Mouse (Mus musculus) midbrain, embryonic 11.5 days (tissue): ENCODE results near the gene Grk5. TPM values are rescaled to one million over a fixed set of nuclear protein-coding genes. Genes with fewer than 3 reads are reported as not detected.

Experiments
- ATAC-seq: fragments of 200-750 bp; cut with Nextera tagmentation; 2 replicates; pipeline ENCODE4 v1.8.0; 2017; ENCODE audit warnings: moderate TSS enrichment, moderate library complexity; ENCODE audit not compliant: low FRiP score
- DNase-seq: peaks from one replicate; pipeline ENCODE4 v3.0.0; 2015; ENCODE audit warnings: low spot score; ENCODE audit errors: missing footprints
- H3K27ac ChIP-seq: fragments of 300-500 bp; sonication (generic); 2 replicates; pipeline ENCODE4 v1.5.1; 2014; ENCODE audit warnings: low read depth, low read length
- H3K27me3 ChIP-seq: fragments of 300-500 bp; sonication (generic); 2 replicates; pipeline ENCODE4 v1.6.1; 2014; ENCODE audit warnings: mild to moderate bottlenecking, low read length, moderate library complexity, mixed read lengths; ENCODE audit not compliant: control insufficient read depth, insufficient read depth
- H3K36me3 ChIP-seq: fragments of 300-500 bp; sonication (generic); 2 replicates; pipeline ENCODE4 v1.6.1; 2014; ENCODE audit warnings: mild to moderate bottlenecking, low read length, moderate library complexity, mixed read lengths; ENCODE audit not compliant: control insufficient read depth, insufficient read depth
- H3K4me1 ChIP-seq: fragments of 300-500 bp; sonication (generic); 2 replicates; pipeline ENCODE4 v1.6.1; 2014; ENCODE audit warnings: low read length; ENCODE audit not compliant: control insufficient read depth, insufficient read depth
- H3K4me2 ChIP-seq: fragments of 300-500 bp; sonication (generic); 2 replicates; pipeline ENCODE4 v1.6.1; 2014; ENCODE audit warnings: mild to moderate bottlenecking, moderate library complexity
- H3K4me3 ChIP-seq: fragments of 300-500 bp; sonication (generic); 2 replicates; pipeline ENCODE4 v1.5.1; 2014; ENCODE audit warnings: low read depth, low read length
- H3K9ac ChIP-seq: fragments of 300-500 bp; sonication (generic); 2 replicates; pipeline ENCODE4 v1.6.1; 2014; ENCODE audit warnings: low read length
- H3K9me3 ChIP-seq: fragments of 300-500 bp; sonication (generic); 2 replicates; pipeline ENCODE4 v1.6.1; 2016; ENCODE audit warnings: low read length; ENCODE audit not compliant: control insufficient read depth
- WGBS: fragments of 180-500 bp; shearing (Covaris S2); extraction: QIAGEN DNeasy Blood & Tissue Kit; methylation state at CpG from one replicate; pipeline ENCODE4 v1.1.7; 2014; 5-methylcytosine and 5-hydroxymethylcytosine counted together
- polyA plus RNA-seq: library from polyadenylated mRNA; unstranded; fragments of >200 nt; fragmentation: Nextera tagmentation; extraction: Ambion mirVana; gene quantifications from 2 replicates; pipeline ENCODE4 v1.2.1, GENCODE M21; 2014

Grk5 gene
- polyA plus RNA-seq, 1 experiment from 2014 or later: 2.7 TPM

- Histone ChIP-seq H3K27ac (no peak within 1 kb of the TSS), H3K4me3 (peak within 1 kb of the TSS; percentile 72), H3K9me3 (no peaks in the 10 kb centered on the region), H3K27me3 (no peaks in the 10 kb centered on the region), H3K9ac (peak within 1 kb of the TSS; percentile 82), H3K36me3 (no peaks in the 10 kb centered on the region), H3K4me2 (peak within 1 kb of the TSS; percentile 74), H3K4me1 (peaks cover 8% of the 10 kb centered on the region; the same call in 1 of the 2 replicates)
- WGBS: under 1% methylated on average over 18 of the region's 18 CpGs
- ATAC-seq: peak; percentile 100
- DNase-seq: peak; percentile 96
Measured at GRCm38 (mm10) chr19:61140342-61141206, 251.0 kb downstream of the Grk5 start, which contains the start of gene Zfp950. TSS of gene Zfp950 (minus strand) at chr19:61140840.

- Histone ChIP-seq H3K27ac (no peak overlapping the region), H3K4me1 (peaks cover 8% of the 10 kb centered on the region; the same call in 1 of the 2 replicates)
- WGBS: 18% methylated on average over 4 of the region's 4 CpGs
Measured at GRCm38 (mm10) chr19:61141299-61141698, 251.8 kb downstream of the Grk5 start.

More at GRCm38 (mm10) chr19:61141299-61141698, 251.8 kb downstream of the Grk5 start:
- H3K9me3 ChIP-seq: no peaks in the 10 kb centered on the region
- peak overlapping the region; percentile 74 for H3K4me2 ChIP-seq
- H3K4me3 ChIP-seq: peak overlapping the region; percentile 72
- H3K27me3 ChIP-seq: no peaks in the 10 kb centered on the region
- ATAC-seq: no peak
- no peaks in the 10 kb centered on the region for H3K36me3 ChIP-seq
- no peak for DNase-seq
- H3K9ac ChIP-seq: peak overlapping the region; percentile 82

Other genes starting within 250 kb of the Grk5 start
- gene Nanos1, start 133.8 kb upstream of the Grk5 start, polyA plus RNA-seq: 3.9 and 4.6 TPM in 2 replicates
- 164 and 171 TPM in 2 replicates for gene Eif3a, start 99.1 kb upstream of the Grk5 start, polyA plus RNA-seq
- gene Fam45a, start 78.2 kb upstream of the Grk5 start, polyA plus RNA-seq: 44.1 and 45.7 TPM in 2 replicates
- 16.5 and 18.2 TPM in 2 replicates for gene Sfxn4, start 28.3 kb upstream of the Grk5 start, polyA plus RNA-seq
- gene Prdx3, start 15.2 kb upstream of the Grk5 start, polyA plus RNA-seq: 122 and 132 TPM in 2 replicates